Mouse (Mus musculus): ENCODE measurements around the gene Tmcc1. TPM values are rescaled to one million over a fixed set of nuclear protein-coding genes. Genes with fewer than 3 reads are reported as not detected.

Tmcc1 gene
- total RNA-seq, 2 experiments from 2014 or later = 32.7 to 35.9 TPM

DNA sequence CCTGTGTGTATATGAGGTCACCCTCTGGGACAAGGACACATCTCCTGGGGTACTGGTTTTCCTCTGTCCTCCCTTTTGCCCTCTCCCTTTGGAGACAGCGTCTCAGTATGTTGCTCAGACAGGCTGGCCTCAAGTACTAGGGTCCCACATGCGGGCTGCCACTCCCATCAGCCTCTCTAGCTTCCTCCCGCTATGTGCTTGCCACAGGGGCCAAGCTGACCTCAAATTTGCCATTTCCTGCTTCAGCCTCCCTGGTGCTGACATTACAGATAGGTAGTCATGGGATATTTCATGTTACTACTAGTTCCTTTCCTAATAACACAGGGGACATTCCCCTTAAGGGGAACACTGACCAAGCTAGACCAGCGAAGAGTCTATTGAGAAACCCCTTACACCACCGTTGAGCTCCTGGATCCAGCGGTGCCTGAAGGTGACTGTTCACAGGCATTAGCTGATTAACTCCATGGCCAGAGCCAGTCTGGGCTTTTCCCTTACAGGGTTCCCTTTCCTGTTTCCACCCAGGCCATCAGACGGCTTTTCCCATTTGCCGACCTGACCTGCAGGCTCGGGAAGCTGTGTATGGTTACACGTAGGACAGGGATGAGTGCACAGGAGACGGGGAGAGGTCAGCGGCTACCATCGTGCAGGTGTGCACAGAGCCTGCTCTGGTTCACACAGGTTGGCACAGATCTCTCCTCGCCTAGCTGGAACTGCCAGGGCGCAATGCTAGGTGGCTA, 220.0 kb downstream of the Tmcc1 start:
- DNase-seq = no peak

DNA sequence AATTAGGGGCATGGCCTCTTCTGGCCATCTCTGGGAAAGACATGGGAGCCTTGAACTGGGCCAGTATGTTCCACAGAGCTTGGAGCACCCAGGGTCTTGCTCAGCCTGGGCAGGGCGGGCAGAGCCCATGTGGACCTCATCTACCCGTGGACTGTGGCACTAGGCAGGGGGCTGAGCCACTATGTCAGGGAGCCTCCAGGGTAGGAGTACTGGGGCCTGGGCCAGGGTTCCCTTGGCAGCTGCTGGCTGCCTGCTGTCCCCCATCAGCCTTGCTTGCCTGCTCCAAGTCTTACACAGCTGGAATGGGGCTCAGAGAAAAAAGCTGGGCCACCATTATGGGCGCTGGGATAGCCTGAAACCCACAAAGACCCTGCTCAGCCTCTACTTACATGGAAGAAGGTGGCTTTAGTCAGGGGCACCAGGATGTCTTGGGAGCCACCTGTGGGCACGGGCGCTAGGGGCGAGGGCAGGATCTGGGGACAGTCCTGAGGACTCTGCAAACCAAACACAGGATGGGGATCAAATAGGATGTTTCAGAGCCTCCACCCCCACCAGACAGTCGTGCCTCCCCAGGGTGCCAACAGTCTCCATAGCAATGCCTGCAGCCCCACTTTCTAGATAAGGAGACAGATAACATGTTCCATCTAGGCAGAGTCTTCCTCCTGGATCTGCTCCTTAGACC, 221.1 kb downstream of the Tmcc1 start:
- no peak for DNase-seq

DNA sequence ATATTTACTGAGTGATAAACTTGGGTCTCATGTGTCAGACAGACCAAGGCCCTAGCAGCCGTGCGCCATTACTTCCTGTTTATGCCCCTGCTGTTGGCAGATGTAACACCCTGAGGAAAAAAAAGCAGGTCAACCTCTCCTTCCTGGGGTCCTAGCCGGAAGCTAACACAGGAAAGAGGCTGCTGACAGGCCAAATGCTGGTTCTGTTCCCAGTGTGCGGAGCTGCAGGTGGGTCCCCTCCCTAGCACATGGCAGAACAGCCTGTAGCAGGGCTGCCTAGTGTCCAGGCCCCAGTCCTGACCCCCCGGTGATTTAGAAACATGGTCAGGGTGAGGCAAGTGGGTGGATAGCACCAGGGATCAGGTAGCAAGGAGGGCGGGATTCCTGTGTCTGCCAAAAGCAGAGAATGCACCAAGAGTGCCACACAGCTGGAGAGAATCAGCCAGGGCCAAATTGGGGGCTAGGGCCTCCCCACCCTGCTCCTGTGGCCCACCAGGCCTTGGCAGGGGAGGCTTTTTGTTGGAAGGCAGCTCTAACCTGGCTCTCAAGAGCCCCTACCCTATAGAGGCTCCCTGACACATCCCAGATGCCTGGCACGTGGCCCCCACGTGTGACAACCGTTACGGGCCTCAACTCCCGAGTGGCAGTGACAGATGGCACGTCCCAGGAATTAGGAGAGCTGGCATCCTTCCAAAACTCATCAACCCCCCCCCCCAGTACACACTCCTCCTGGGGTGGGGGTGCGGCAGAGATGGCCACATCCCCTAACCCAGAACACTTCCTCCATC, 221.8 kb downstream of the Tmcc1 start:
- DNase-seq = peak in 1 of 2 experiments; percentile 58

DNA sequence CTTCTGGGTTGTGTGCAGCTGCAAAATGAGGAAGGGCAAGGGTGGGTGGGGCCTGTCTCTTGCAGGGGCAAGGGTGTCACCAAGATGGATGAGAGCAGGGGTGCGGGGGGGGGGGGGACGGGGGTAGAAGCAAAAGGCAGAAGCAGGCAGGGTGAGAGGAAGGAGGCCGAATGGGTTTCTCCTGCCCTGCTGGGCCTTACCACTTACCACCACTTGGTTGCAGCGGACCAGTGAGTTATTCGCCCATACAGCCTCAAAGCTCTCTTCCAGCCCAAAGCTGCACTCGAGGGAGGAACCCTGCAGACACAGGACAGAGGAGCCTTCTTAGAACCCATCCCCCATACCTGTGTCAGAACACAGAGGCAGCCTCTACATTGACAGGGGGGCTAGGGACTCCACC, 223.3 kb downstream of the Tmcc1 start:
- DNase-seq = no peak

DNA sequence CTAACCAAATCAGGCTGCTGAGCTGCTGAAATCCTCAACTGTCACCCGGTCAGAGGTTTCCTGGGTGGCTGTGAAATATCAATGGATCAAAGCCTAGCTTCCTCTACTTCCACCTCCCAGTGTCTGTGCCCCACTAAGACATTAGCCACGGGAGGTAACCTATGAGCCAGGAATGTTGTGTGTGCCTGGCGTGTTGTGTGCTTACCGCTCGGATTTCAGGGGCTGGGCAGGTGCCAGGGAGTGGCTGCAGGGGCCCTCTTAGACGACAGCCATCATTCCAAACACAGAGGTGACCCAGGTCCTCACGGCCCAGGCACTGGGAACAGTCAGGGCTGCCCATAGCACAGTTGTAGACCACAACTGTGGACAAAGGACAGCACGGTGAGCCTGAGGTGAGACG, 224.2 kb downstream of the Tmcc1 start:
- no peak for DNase-seq

DNA sequence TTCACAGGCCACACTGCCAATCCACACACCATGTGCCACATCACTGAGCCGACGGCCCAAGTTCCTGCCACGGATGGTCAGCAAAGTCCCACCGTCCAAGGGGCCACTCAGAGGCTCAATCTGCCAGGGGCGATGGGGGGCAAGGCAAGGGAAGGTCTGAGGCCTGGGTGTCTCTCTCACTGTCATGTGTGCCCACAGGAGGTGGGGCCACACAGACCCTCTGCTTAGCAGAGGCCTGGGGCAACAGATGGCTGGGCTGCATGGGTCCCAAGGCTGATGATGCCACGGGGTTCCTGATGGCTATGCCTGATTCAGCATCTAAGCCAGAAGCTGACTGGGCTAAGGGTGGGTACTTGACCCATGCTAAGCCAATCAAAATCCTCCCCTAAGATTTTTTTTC, 224.6 kb downstream of the Tmcc1 start:
- no peak for DNase-seq

Other genes with a start within 250 kb of the Tmcc1 start
- gene H1foo, start 248.5 kb downstream of the Tmcc1 start, total RNA-seq (2021) = not detected
- 10 to 100 TPM; 54.6 to 68.7 TPM for gene Plxnd1, start 198.5 kb downstream of the Tmcc1 start, total RNA-seq (2021)
- gene Washc2, start 14.6 kb upstream of the Tmcc1 start, total RNA-seq (2021) = 10 to 100 TPM; 19.7 to 24.5 TPM
- 1 to 10 TPM; 2.2 to 3.4 TPM for gene Zfand4, start 70.7 kb upstream of the Tmcc1 start, total RNA-seq (2021)
- gene March8, start 144.5 kb upstream of the Tmcc1 start, total RNA-seq (2021) = 10 to 100 TPM; 43.5 to 44.2 TPM

All from heart, adult 18-20 months (tissue).